Comparison of ENCODE assay signal across 14 mouse cellular contexts in genomic region chr17:6816151-6816550, GRCm38 (mm10). TPM values are rescaled to one million over a fixed set of nuclear protein-coding genes. Genes with fewer than 3 reads are reported as not detected.
DNase-seq lines count a peak whose midpoint lies in the region; ATAC-seq lines count a peak whose summit lies in the region.
"Had no signal": no experiment of that assay in that cellular context is flagged by ENCODE, and none has a peak within 500 bp of the region (broad histone marks: within the 10 kb centered on the region; RNA-seq: fewer than 3 reads in every experiment).

No protein-coding gene starts in this region.

- DNase-seq in 416B (ENCODE audit: low read depth): peak; percentile 23
- DNase-seq in CD4-positive helper T cell, adult 2 months (ENCODE audit: low read depth, low spot score): peak; percentile 41
- DNase-seq in induced T-regulatory cell, adult 2 months (ENCODE audit: low read depth): peak; percentile 76
- peak; percentile 64 for DNase-seq in naive thymus-derived CD4-positive, alpha-beta T cell, adult 2 months (ENCODE audit: low read depth)
- no peak for DNase-seq in cerebellum, postnatal 10 days
- no peak for DNase-seq in urinary bladder, postnatal 36 days (ENCODE audit: low spot score in 2 of 2)
- no peak for DNase-seq in forebrain, embryonic 14.5 days (ENCODE audit: low spot score)
- DNase-seq: cerebellum, postnatal 36 days had no signal

- H3K4me3 ChIP-seq in neural tube, embryonic 15.5 days (replicated peaks): no peak overlapping the region
- no peak overlapping the region for H3K4me3 ChIP-seq in forebrain, embryonic 14.5 days (ENCODE audit: low read depth, low read length)
- H3K4me3 ChIP-seq: hindbrain, embryonic 12.5 days; limb, embryonic 12.5 days had no signal

- no peak for ATAC-seq in neural tube, embryonic 15.5 days (ENCODE audit: low FRiP score)
- ATAC-seq in forebrain, embryonic 14.5 days: no peak

- no peaks in the 10 kb centered on the region for H3K27me3 ChIP-seq in neural tube, embryonic 15.5 days (replicated peaks)
- no peaks in the 10 kb centered on the region for H3K27me3 ChIP-seq in forebrain, embryonic 14.5 days (replicated peaks; ENCODE audit: control insufficient read depth, insufficient read depth, low read length)
- H3K27me3 ChIP-seq: hindbrain, embryonic 12.5 days; limb, embryonic 12.5 days had no signal

- 100% methylated on average over 1 of the region's 1 CpGs for WGBS in neural tube, embryonic 15.5 days
- 79% methylated on average over 1 of the region's 1 CpGs for WGBS in forebrain, embryonic 14.5 days

- H3K9ac ChIP-seq in neural tube, embryonic 15.5 days (replicated peaks): no peak overlapping the region
- no peak overlapping the region for H3K9ac ChIP-seq in forebrain, embryonic 14.5 days (ENCODE audit: low read length)
- H3K9ac ChIP-seq: hindbrain, embryonic 12.5 days; limb, embryonic 12.5 days had no signal

- no peak overlapping the region for H3K27ac ChIP-seq in neural tube, embryonic 15.5 days (replicated peaks)
- no peak overlapping the region for H3K27ac ChIP-seq in forebrain, embryonic 14.5 days (ENCODE audit: low read depth, low read length)
- H3K27ac ChIP-seq: hindbrain, embryonic 12.5 days; limb, embryonic 12.5 days; macrophage had no signal

- H3K4me2 ChIP-seq in neural tube, embryonic 15.5 days: no peak overlapping the region
- H3K4me2 ChIP-seq in forebrain, embryonic 14.5 days (ENCODE audit: low read length): no peak overlapping the region
- H3K4me2 ChIP-seq: heart, embryonic 11.5 days; hindbrain, embryonic 12.5 days; limb, embryonic 12.5 days had no signal

- H3K4me1 ChIP-seq in neural tube, embryonic 15.5 days: 0 out of 2 replicates have a peak, but pooled peaks cover 7% of the 10 kb centered on the region
- peaks cover 9% of the 10 kb centered on the region for H3K4me1 ChIP-seq in forebrain, embryonic 14.5 days (ENCODE audit: control insufficient read depth, insufficient read depth, low read length)

- no peaks in the 10 kb centered on the region for H3K9me3 ChIP-seq in neural tube, embryonic 15.5 days (replicated peaks)
- no peaks in the 10 kb centered on the region for H3K9me3 ChIP-seq in forebrain, embryonic 14.5 days (replicated peaks; ENCODE audit: control insufficient read depth, low read length)
- H3K9me3 ChIP-seq: G1E; hindbrain, embryonic 12.5 days; limb, embryonic 12.5 days had no signal

- no peaks in the 10 kb centered on the region for H3K36me3 ChIP-seq in neural tube, embryonic 15.5 days
- H3K36me3 ChIP-seq in forebrain, embryonic 14.5 days (ENCODE audit: control insufficient read depth, insufficient read depth, low read length): no peaks in the 10 kb centered on the region
- H3K36me3 ChIP-seq: G1E; hindbrain, embryonic 12.5 days; limb, embryonic 12.5 days had no signal

RNA-seq across cellular contexts. Expression of gene Ezr, which starts 33.6 kb away (rescaled TPM):
- polyA plus RNA-seq in neural tube, embryonic 15.5 days (2015; fragmentation: Nextera tagmentation; extraction: Ambion mirVana): 48.0 and 90.3 TPM in 2 replicates
- polyA plus RNA-seq in forebrain, embryonic 14.5 days (2014; fragmentation: Nextera tagmentation; extraction: Ambion mirVana): 94.0 and 101 TPM in 2 replicates

Comparison
In these comparisons a context has a peak if more than half of its experiments do, and no peak if none do; other contexts are left out.
1. DNase-seq: peak in 416B (single experiment), CD4-positive helper T cell, adult 2 months (single experiment), induced T-regulatory cell, adult 2 months (single experiment) and naive thymus-derived CD4-positive, alpha-beta T cell, adult 2 months (single experiment); none in cerebellum, postnatal 10 days (0 of 2), urinary bladder, postnatal 36 days (0 of 2) and forebrain, embryonic 14.5 days (single experiment).